Mouse (Mus musculus) left cerebral cortex, postnatal 10 days (tissue): ENCODE data around the gene Ceacam10. TPM values are rescaled to one million over a fixed set of nuclear protein-coding genes. Genes with fewer than 3 reads are reported as not detected.

ENCODE experiments used
- total RNA-seq, 2 experiments: library from RNA; stranded (reverse); gene quantifications; 2 replicates each; pipeline ENCODE4 v1.2.3; 2021

Gene Ceacam10
- total RNA-seq, 2 experiments from 2014 or later = 0.41 TPM; not detected in 1

Other genes starting within 250 kb of the Ceacam10 start
- gene Irgq, start 246.5 kb upstream of the Ceacam10 start, total RNA-seq = 100 to 1,000 TPM; 105 to 110 TPM
- gene Pinlyp, start 231.1 kb upstream of the Ceacam10 start, total RNA-seq = not detected
- 10 to 100 TPM; 32.5 to 41.2 TPM for gene Xrcc1, start 230.9 kb upstream of the Ceacam10 start, total RNA-seq
- gene Ethe1, start 189.7 kb upstream of the Ceacam10 start, total RNA-seq = 10 to 100 TPM; 11.9 to 13.0 TPM
- gene Zfp575, start 189.6 kb upstream of the Ceacam10 start, total RNA-seq = 1 to 10 TPM; 7.7 to 8.3 TPM
- under 1 TPM; 0.41 to 0.54 TPM for gene Phldb3, start 166.4 kb upstream of the Ceacam10 start, total RNA-seq
- gene Lypd3, start 140.7 kb upstream of the Ceacam10 start, total RNA-seq = under 1 TPM; 0.47 to 0.57 TPM
- gene Tex101, start 100.5 kb upstream of the Ceacam10 start, total RNA-seq = not detected
- gene BC049730, start 68.0 kb upstream of the Ceacam10 start, total RNA-seq = not detected
- not detected for gene Gm4763, start 50.3 kb upstream of the Ceacam10 start, total RNA-seq
- gene Cd177, start 16.9 kb upstream of the Ceacam10 start, total RNA-seq = not detected
- gene Gm9844, start 85.0 kb downstream of the Ceacam10 start, total RNA-seq = 1 to 10 TPM in 1 of 2 experiments, not detected in 1; 3.8 TPM
- gene Lypd4, start 92.7 kb downstream of the Ceacam10 start, total RNA-seq = not detected
- not detected for gene Dmrtc2, start 92.9 kb downstream of the Ceacam10 start, total RNA-seq
- 100 to 1,000 TPM; 577 to 615 TPM for gene Rps19, start 107.2 kb downstream of the Ceacam10 start, total RNA-seq
- gene Cd79a, start 120.2 kb downstream of the Ceacam10 start, total RNA-seq = under 1 TPM; 0.30 TPM
- 10 to 100 TPM; 88.1 to 89.2 TPM for gene Arhgef1, start 125.7 kb downstream of the Ceacam10 start, total RNA-seq
- not detected for gene Gm4881, start 167.3 kb downstream of the Ceacam10 start, total RNA-seq
- gene Rabac1, start 195.5 kb downstream of the Ceacam10 start, total RNA-seq = 100 to 1,000 TPM; 293 to 300 TPM
- 1,000 to 10,000 TPM; 2,078 to 2,206 TPM for gene Atp1a3, start 228.8 kb downstream of the Ceacam10 start, total RNA-seq